Mouse (Mus musculus) testis, adult 2 months (tissue): Measurements from ENCODE around the gene Tbxas1. TPM values are rescaled to one million over a fixed set of nuclear protein-coding genes. Genes with fewer than 3 reads are reported as not detected.

Source experiments
- H3K27ac ChIP-seq: fragments of 200-500 bp; 2 replicates; pipeline ENCODE4 v1.5.1; 2012; ENCODE audit warnings: low read depth, low read length; ENCODE audit not compliant: control insufficient read depth, insufficient read depth
- H3K27me3 ChIP-seq: fragments of 200-500 bp; 2 replicates; pipeline ENCODE4 v1.6.1; 2012; ENCODE audit warnings: mild to moderate bottlenecking, low read length, moderate library complexity; ENCODE audit not compliant: control insufficient read depth, insufficient read depth
- H3K36me3 ChIP-seq: fragments of 200-500 bp; 2 replicates; pipeline ENCODE4 v1.6.1; 2012; ENCODE audit warnings: mild to moderate bottlenecking, low read length; ENCODE audit not compliant: control insufficient read depth, insufficient read depth
- H3K4me1 ChIP-seq: fragments of 200-500 bp; 2 replicates; pipeline ENCODE4 v1.6.1; 2012; ENCODE audit warnings: low read length; ENCODE audit not compliant: control insufficient read depth, insufficient read depth
- H3K4me3 ChIP-seq: fragments of 200-500 bp; 2 replicates; pipeline ENCODE4 v1.5.1; 2012; ENCODE audit warnings: low read depth, mild to moderate bottlenecking, low read length, moderate library complexity, mixed read lengths; ENCODE audit not compliant: control insufficient read depth
- CTCF ChIP-seq: fragments of 200-500 bp; IDR thresholded peaks from 2 replicates; pipeline ENCODE4 v1.5.1; 2012; ENCODE audit warnings: low read depth, mild to moderate bottlenecking, inconsistent platforms, low read length, moderate library complexity; ENCODE audit not compliant: control insufficient read depth, insufficient read depth, insufficient replicate concordance
- POLR2A ChIP-seq: fragments of 200-500 bp; IDR thresholded peaks from 2 replicates; pipeline ENCODE4 v1.6.1; 2012; ENCODE audit warnings: low read depth, mild to moderate bottlenecking, inconsistent platforms, low read length, moderate library complexity; ENCODE audit not compliant: control insufficient read depth
- polyA plus RNA-seq: library from polyadenylated mRNA; depleted of rRNA; stranded (reverse); fragments of >200 nt; gene quantifications from 2 replicates; pipeline ENCODE4 v1.2.3, GENCODE M21; 2012

Gene Tbxas1
- polyA plus RNA-seq, 1 experiment: 0.16 TPM

DNA sequence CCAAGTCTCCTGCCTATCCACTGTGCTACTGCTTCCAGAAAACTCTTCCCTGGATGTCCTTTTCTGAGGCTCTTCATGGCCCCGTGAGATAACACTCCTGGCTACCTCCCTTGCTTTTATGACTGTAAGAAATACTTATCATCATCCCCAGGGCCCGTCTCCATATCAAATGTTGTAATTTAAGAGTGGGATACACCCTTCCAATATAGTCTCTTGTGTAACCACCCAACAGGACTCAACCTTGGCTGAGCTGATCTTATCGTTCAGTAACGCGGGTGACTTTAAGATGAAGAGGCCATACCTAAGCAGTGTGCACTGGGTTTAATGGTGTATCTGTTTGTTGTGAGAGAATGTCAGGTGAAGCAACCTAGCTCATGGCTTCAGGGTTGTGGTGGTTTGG is 91.6 kb downstream of the Tbxas1 start:
- Histone ChIP-seq H3K4me1 (no peaks in the 10 kb centered on the region), H3K27ac (no peak overlapping the region), H3K27me3 (no peaks in the 10 kb centered on the region), H3K36me3 (no peaks in the 10 kb centered on the region), H3K4me3 (no peak overlapping the region)
- TF ChIP-seq CTCF (no peak), POLR2A (no peak)

DNA sequence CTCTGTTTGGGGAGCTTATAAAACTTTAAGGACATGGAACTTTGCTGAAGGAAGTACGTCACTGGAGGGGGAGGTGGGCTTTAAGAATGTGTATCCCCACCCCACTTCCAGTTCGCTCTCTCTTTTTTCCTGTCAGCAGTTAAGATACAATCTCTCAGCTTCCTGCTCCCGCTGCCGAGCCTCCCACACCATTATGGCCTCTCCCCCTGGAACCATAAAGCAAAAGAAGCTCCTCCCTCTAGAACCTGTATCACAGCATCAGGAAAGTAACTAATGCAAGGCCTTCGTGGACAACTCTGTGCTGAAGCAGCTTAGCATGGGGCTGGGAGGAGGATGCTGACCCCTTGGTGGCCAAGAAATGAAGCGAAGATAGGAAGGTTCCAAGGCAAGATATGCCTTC is 92.1 kb downstream of the Tbxas1 start:
- H3K27me3 ChIP-seq: no peaks in the 10 kb centered on the region
- H3K4me3 ChIP-seq: no peak overlapping the region
- no peaks in the 10 kb centered on the region for H3K36me3 ChIP-seq
- H3K27ac ChIP-seq: no peak overlapping the region
- TF ChIP-seq POLR2A (no peak), CTCF (no peak)
- no peaks in the 10 kb centered on the region for H3K4me1 ChIP-seq

DNA sequence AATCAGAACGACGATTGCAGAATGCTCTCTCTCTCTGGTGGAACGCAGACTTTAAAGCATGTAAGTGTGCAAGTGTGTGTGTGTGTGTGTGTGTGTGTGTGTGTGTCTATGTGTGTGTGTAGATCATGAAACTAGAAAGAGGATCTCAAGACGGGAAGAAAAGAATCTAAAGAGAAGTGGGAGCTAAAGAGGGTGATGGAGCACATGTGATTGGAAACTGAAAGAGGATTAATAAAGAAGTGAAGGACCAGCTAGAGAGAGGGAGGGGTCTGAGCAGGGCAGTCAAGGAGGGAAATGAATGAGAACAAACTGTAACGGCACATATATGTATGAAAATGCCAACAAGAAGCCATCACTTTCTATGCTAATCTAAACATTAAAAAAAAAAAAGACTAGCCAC is 92.8 kb downstream of the Tbxas1 start:
- TF ChIP-seq CTCF (no peak), POLR2A (no peak)
- Histone ChIP-seq H3K4me3 (no peak overlapping the region), H3K27ac (no peak overlapping the region), H3K4me1 (no peaks in the 10 kb centered on the region), H3K36me3 (no peaks in the 10 kb centered on the region), H3K27me3 (no peaks in the 10 kb centered on the region)

DNA sequence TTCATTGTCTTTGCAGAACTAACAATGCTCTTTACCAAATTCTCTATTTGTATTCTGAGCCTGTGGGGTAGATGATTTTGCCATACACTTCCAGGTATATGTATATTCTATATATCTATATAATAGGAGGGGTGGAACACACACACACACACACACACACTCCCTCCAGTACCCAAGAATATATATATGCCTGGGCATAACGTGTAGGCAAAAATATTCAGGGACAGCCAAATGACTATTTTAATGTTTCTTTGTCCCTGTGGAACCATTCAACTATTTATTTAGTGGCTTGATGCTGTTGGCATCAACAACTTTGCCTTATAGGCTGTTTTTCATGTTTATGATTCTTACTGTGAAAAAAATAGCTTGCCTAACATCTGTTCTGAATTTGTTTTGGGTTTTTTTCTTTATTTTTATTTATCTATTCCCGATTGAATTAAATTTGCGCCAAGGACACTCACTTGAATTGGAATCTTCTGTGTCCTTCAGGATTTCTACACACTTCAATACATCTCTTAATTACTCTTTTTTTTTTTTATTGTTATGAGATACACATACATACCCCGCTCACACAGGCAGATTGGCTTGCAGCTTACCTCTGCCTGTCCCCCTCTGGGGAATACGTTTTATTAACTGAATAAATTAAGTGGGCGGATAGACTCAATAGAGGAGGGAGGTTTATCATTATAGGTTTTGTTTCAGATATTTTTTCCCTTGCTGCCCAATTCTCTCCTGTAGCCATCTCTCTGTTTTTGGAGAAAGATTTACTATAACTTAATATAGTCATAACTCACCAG is 94.9 kb downstream of the Tbxas1 start:
- no peak for TF ChIP-seq CTCF
- no peak for TF ChIP-seq POLR2A
- no peak overlapping the region for H3K4me3 ChIP-seq
- no peak overlapping the region for H3K27ac ChIP-seq
- H3K4me1 ChIP-seq: no peaks in the 10 kb centered on the region
- H3K27me3 ChIP-seq: no peaks in the 10 kb centered on the region
- no peaks in the 10 kb centered on the region for H3K36me3 ChIP-seq

DNA sequence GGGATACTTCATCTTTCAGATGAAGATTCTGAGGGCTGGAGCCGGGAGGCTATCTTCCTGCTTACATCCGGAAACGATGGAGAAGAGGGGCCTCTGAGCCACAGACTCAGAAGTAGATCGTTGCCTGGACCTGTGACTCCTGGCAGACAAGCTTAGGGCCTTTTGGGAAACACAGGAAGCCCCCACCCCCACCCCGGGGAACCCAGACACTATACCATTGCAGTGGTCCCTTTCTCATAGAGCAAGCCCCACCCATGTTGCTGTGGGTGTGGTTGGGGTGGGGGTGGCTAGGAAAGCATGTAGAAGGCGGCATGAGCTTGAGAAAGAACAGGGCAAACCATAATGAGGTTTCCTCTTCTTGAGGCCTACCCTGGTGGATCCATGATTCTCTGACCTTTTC is 95.6 kb downstream of the Tbxas1 start:
- Histone ChIP-seq H3K36me3 (no peaks in the 10 kb centered on the region), H3K4me3 (no peak overlapping the region), H3K27ac (no peak overlapping the region), H3K4me1 (no peaks in the 10 kb centered on the region), H3K27me3 (no peaks in the 10 kb centered on the region)
- no peak for TF ChIP-seq CTCF
- TF ChIP-seq POLR2A: no peak

DNA sequence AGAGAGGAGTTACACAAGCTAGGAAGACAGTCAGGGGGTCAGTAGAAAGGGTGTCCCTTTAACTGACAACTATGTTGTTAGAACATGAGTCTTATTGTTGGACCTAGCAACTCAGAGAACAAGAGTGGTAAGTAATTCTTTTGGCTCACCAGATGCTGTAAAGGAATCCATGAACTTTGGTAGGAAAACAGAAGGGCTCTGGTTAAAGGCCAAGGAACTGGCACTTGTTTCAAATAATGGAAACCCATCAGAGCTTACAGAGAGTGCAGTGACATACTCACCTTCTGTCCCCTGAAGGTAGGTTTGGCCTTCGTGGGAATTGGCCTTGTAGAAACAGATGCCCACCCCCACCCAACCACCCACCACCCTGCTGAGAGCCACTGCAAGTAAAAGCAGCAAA is 97.6 kb downstream of the Tbxas1 start:
- Histone ChIP-seq H3K27me3 (no peaks in the 10 kb centered on the region), H3K36me3 (no peaks in the 10 kb centered on the region), H3K4me1 (no peaks in the 10 kb centered on the region), H3K27ac (no peak overlapping the region), H3K4me3 (no peak overlapping the region)
- TF ChIP-seq POLR2A: no peak
- TF ChIP-seq CTCF: no peak

DNA sequence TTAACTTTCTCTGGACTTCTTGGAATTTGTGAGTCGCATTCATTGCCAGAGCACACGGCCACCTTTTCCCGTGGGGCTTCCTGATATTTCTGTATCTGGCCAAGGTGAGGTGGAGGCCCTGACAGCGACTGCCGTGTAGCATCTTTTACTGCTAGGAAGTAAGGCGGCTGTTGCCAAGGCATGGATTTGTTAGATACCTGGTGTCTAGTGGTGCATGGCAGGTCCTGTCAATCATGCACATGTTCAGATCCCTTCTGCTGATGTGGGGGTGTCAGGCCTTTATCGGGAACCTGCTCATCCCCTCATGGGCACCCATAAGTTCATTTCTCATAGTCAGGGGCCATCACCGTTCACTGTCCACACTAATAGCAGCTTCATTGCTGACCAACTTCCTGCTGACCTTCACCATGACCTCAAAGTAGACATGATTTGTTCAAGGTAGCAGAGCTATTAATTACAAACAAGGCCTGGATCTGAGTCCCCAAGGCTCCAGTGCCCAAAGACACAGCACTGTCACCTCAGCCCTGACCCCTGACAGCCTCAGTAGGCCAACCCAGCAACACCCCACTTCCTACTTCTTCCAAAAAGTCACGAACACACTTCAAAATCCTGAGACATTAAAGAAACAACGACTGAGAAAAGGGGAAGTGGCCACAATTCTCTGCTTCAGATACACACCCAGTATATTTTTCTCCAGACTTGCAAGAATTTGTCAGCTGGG is 98.4 kb downstream of the Tbxas1 start:
- no peaks in the 10 kb centered on the region for H3K36me3 ChIP-seq

More for the DNA sequence above, 98.4 kb downstream of the Tbxas1 start:
- no peak overlapping the region for H3K27ac ChIP-seq
- no peak overlapping the region for H3K4me3 ChIP-seq
- no peaks in the 10 kb centered on the region for H3K4me1 ChIP-seq
- H3K27me3 ChIP-seq: no peaks in the 10 kb centered on the region
- no peak for TF ChIP-seq CTCF
- no peak for TF ChIP-seq POLR2A
